Mouse (Mus musculus): ENCODE results near the gene Abhd15. TPM values are rescaled to one million over a fixed set of nuclear protein-coding genes. Genes with fewer than 3 reads are reported as not detected.

Gene Abhd15
- polyA plus RNA-seq (2014; fragmentation: Nextera tagmentation; extraction: Ambion mirVana), result 1.8 and 2.0 TPM in 2 replicates

- peaks cover 30% of the 10 kb centered on the region for H3K4me1 ChIP-seq (ENCODE audit: control insufficient read depth, insufficient read depth, low read length)
- peaks cover 36% of the 10 kb centered on the region for H3K27me3 ChIP-seq (ENCODE audit: control insufficient read depth, insufficient read depth, low read length)
- no peaks in the 10 kb centered on the region for H3K36me3 ChIP-seq (ENCODE audit: control insufficient read depth, insufficient read depth, low read length)
- H3K4me2 ChIP-seq (ENCODE audit: low read length), result peak within 1 kb of the TSS; percentile 98
- peak within 1 kb of the TSS; percentile 58 for H3K4me3 ChIP-seq (replicated peaks; ENCODE audit: low read depth, low read length)
- no peaks in the 10 kb centered on the region for H3K9me3 ChIP-seq (ENCODE audit: control insufficient read depth, low read length)
- H3K9ac ChIP-seq (replicated peaks; ENCODE audit: low read length), result peak within 1 kb of the TSS; percentile 46
- 0 out of 2 replicates have a peak within 1 kb of the TSS, but pooled peaks have one; percentile 41 for H3K27ac ChIP-seq (replicated peaks; ENCODE audit: low read depth, low read length)
- under 1% methylated on average over 62 of the region's 72 CpGs for WGBS
- DNase-seq (peak; percentile 79), ATAC-seq (ENCODE audit: low FRiP score, low TSS enrichment) (peak; percentile 44; the same call in 1 of the 2 replicates)
Measured at GRCm38 (mm10) chr11:77514832-77515636, at the start of gene Abhd15. Abhd15 (plus strand) TSS chr11:77515121.

GRCm38 (mm10) chr11:77466544-77466943 is 48.4 kb upstream of the Abhd15 start:
- Histone ChIP-seq H3K36me3 (ENCODE audit: control insufficient read depth, insufficient read depth, low read length) (peaks cover 12% of the 10 kb centered on the region), H3K4me3 (replicated peaks; ENCODE audit: low read depth, low read length) (no peak overlapping the region), H3K4me1 (ENCODE audit: control insufficient read depth, insufficient read depth, low read length) (peaks cover 5% of the 10 kb centered on the region), H3K4me2 (ENCODE audit: low read length) (no peak overlapping the region), H3K27ac (replicated peaks; ENCODE audit: low read depth, low read length) (no peak overlapping the region), H3K27me3 (ENCODE audit: control insufficient read depth, insufficient read depth, low read length) (peaks cover 49% of the 10 kb centered on the region; the same call in 1 of the 2 replicates), H3K9ac (replicated peaks; ENCODE audit: low read length) (no peak overlapping the region), H3K9me3 (ENCODE audit: control insufficient read depth, low read length) (no peaks in the 10 kb centered on the region)
- 41% methylated on average over 9 of the region's 9 CpGs for WGBS
- DNase-seq, result no peak
- no peak for ATAC-seq (ENCODE audit: low FRiP score, low TSS enrichment)

DNA sequence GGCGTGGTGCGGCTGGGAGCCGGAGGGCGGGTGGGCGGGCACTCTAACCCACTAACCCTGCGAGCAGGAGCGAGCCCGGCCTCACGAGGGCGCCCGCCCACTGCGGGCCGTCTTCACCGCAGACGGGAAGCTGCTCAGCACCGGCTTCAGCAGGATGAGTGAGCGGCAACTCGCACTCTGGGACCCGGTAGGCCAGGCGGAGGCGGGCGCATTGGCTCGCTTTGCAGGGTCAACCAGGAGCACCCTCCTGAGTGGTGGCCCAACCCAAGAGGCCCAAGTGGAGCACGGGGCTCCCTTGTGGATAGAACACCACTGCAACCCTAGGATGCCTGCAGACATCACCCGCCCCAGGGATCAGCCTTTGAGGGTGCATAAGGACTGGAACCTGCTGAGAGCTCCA is 47.8 kb upstream of the Abhd15 start:
- Histone ChIP-seq H3K27me3 (ENCODE audit: control insufficient read depth, insufficient read depth, low read length) (peaks cover 44% of the 10 kb centered on the region; the same call in 1 of the 2 replicates), H3K4me3 (replicated peaks; ENCODE audit: low read depth, low read length) (no peak overlapping the region), H3K4me1 (ENCODE audit: control insufficient read depth, insufficient read depth, low read length) (peaks cover 5% of the 10 kb centered on the region), H3K9me3 (ENCODE audit: control insufficient read depth, low read length) (no peaks in the 10 kb centered on the region), H3K9ac (replicated peaks; ENCODE audit: low read length) (no peak overlapping the region), H3K4me2 (ENCODE audit: low read length) (no peak overlapping the region), H3K27ac (replicated peaks; ENCODE audit: low read depth, low read length) (no peak overlapping the region), H3K36me3 (ENCODE audit: control insufficient read depth, insufficient read depth, low read length) (peaks cover 18% of the 10 kb centered on the region)
- 4% methylated on average over 25 of the region's 25 CpGs for WGBS
- DNase-seq, result peak; percentile 42
- no peak for ATAC-seq (ENCODE audit: low FRiP score, low TSS enrichment)

DNA sequence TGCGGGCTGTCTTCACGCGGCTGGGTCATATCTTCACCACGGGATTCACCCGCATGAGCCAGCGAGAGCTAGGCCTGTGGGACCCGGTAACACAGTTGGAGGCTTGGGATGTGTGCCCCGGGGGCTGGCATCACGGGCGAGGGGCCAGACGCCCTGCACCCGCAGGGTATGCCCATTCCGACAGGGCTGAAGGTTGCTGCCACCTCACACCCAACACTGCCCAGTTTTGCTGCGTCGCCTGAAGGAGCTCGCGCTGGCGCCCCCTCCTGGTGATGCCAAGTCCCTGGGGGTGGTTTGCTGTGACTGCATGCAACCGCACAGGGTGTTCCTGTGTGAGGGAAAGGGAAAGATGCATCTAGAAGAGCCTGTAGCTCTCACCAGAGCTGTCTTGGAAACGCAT is 47.1 kb upstream of the Abhd15 start:
- no peaks in the 10 kb centered on the region for H3K9me3 ChIP-seq (ENCODE audit: control insufficient read depth, low read length)
- peaks cover 37% of the 10 kb centered on the region; the same call in 1 of the 2 replicates for H3K27me3 ChIP-seq (ENCODE audit: control insufficient read depth, insufficient read depth, low read length)
- peaks cover 3% of the 10 kb centered on the region for H3K4me1 ChIP-seq (ENCODE audit: control insufficient read depth, insufficient read depth, low read length)
- WGBS, result 9% methylated on average over 20 of the region's 20 CpGs
- H3K36me3 ChIP-seq (ENCODE audit: control insufficient read depth, insufficient read depth, low read length), result peaks cover 25% of the 10 kb centered on the region
- H3K4me3 ChIP-seq (replicated peaks; ENCODE audit: low read depth, low read length), result no peak overlapping the region
- ATAC-seq (ENCODE audit: low FRiP score, low TSS enrichment) (no peak), DNase-seq (peak; percentile 77)
- H3K4me2 ChIP-seq (ENCODE audit: low read length), result 0 out of 2 replicates have a peak overlapping the region, but pooled peaks have one; percentile 4
- H3K27ac ChIP-seq (replicated peaks; ENCODE audit: low read depth, low read length), result no peak overlapping the region
- H3K9ac ChIP-seq (replicated peaks; ENCODE audit: low read length), result no peak overlapping the region

- no peak overlapping the region for H3K27ac ChIP-seq (replicated peaks; ENCODE audit: low read depth, low read length)
- H3K4me1 ChIP-seq (ENCODE audit: control insufficient read depth, insufficient read depth, low read length), result no peaks in the 10 kb centered on the region
- H3K4me2 ChIP-seq (ENCODE audit: low read length), result no peak overlapping the region
- ATAC-seq (ENCODE audit: low FRiP score, low TSS enrichment) (no peak), DNase-seq (no peak)
- no peak overlapping the region for H3K9ac ChIP-seq (replicated peaks; ENCODE audit: low read length)
- no peaks in the 10 kb centered on the region for H3K9me3 ChIP-seq (ENCODE audit: control insufficient read depth, low read length)
- H3K36me3 ChIP-seq (ENCODE audit: control insufficient read depth, insufficient read depth, low read length), result peaks cover 31% of the 10 kb centered on the region
- 85% methylated on average over 9 of the region's 9 CpGs for WGBS
- no peak overlapping the region for H3K4me3 ChIP-seq (replicated peaks; ENCODE audit: low read depth, low read length)
- peaks cover 31% of the 10 kb centered on the region; the same call in 1 of the 2 replicates for H3K27me3 ChIP-seq (ENCODE audit: control insufficient read depth, insufficient read depth, low read length)
Measured at GRCm38 (mm10) chr11:77468397-77468796, 46.5 kb upstream of the Abhd15 start.

DNA sequence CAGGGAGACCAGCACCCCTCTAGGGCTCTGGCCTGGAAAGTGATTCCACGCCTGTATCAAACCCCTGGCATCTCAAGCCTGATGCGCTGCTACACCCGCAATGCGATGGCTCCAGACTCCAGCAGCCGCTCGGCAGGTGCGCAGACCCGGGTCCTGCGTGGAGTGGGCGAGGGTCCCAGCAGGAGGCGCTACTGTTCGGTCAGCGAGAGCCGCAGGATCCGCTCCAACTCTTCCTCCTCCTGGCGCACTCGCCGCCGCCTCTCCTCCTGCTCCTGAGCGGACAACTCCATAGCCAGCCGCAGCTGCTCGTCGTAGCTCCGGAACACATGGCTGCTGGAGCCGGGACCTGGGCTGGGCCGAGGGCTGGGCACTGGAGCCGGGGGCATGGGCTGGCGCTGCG is 43.5 kb upstream of the Abhd15 start:
- ATAC-seq (ENCODE audit: low FRiP score, low TSS enrichment), result no peak
- H3K9ac ChIP-seq (replicated peaks; ENCODE audit: low read length), result no peak overlapping the region
- DNase-seq, result no peak
- H3K36me3 ChIP-seq (ENCODE audit: control insufficient read depth, insufficient read depth, low read length), result peaks cover 56% of the 10 kb centered on the region
- no peaks in the 10 kb centered on the region for H3K9me3 ChIP-seq (ENCODE audit: control insufficient read depth, low read length)
- no peaks in the 10 kb centered on the region for H3K4me1 ChIP-seq (ENCODE audit: control insufficient read depth, insufficient read depth, low read length)
- H3K4me2 ChIP-seq (ENCODE audit: low read length), result no peak overlapping the region
- H3K27ac ChIP-seq (replicated peaks; ENCODE audit: low read depth, low read length), result no peak overlapping the region
- H3K4me3 ChIP-seq (replicated peaks; ENCODE audit: low read depth, low read length), result no peak overlapping the region
- H3K27me3 ChIP-seq (ENCODE audit: control insufficient read depth, insufficient read depth, low read length), result peaks cover 21% of the 10 kb centered on the region; the same call in 1 of the 2 replicates
- 75% methylated on average over 29 of the region's 29 CpGs for WGBS

- no peak overlapping the region for H3K27ac ChIP-seq (replicated peaks; ENCODE audit: low read depth, low read length)
- H3K4me1 ChIP-seq (ENCODE audit: control insufficient read depth, insufficient read depth, low read length), result no peaks in the 10 kb centered on the region
- H3K9ac ChIP-seq (replicated peaks; ENCODE audit: low read length), result no peak overlapping the region
- H3K4me2 ChIP-seq (ENCODE audit: low read length), result no peak overlapping the region
- H3K36me3 ChIP-seq (ENCODE audit: control insufficient read depth, insufficient read depth, low read length), result peaks cover 61% of the 10 kb centered on the region
- H3K9me3 ChIP-seq (ENCODE audit: control insufficient read depth, low read length), result no peaks in the 10 kb centered on the region
- WGBS, result 97% methylated on average over 16 of the region's 16 CpGs
- peaks cover 7% of the 10 kb centered on the region; the same call in 1 of the 2 replicates for H3K27me3 ChIP-seq (ENCODE audit: control insufficient read depth, insufficient read depth, low read length)
- no peak overlapping the region for H3K4me3 ChIP-seq (replicated peaks; ENCODE audit: low read depth, low read length)
- ATAC-seq (ENCODE audit: low FRiP score, low TSS enrichment), result no peak
- DNase-seq, result no peak
Measured at GRCm38 (mm10) chr11:77472775-77473174, 42.1 kb upstream of the Abhd15 start.

GRCm38 (mm10) chr11:77476216-77476615 is 38.7 kb upstream of the Abhd15 start:
- DNase-seq (no peak), ATAC-seq (ENCODE audit: low FRiP score, low TSS enrichment) (no peak)
- Histone ChIP-seq H3K4me1 (ENCODE audit: control insufficient read depth, insufficient read depth, low read length) (no peaks in the 10 kb centered on the region), H3K9ac (replicated peaks; ENCODE audit: low read length) (no peak overlapping the region), H3K4me2 (ENCODE audit: low read length) (no peak overlapping the region), H3K9me3 (ENCODE audit: control insufficient read depth, low read length) (no peaks in the 10 kb centered on the region), H3K4me3 (replicated peaks; ENCODE audit: low read depth, low read length) (no peak overlapping the region), H3K36me3 (ENCODE audit: control insufficient read depth, insufficient read depth, low read length) (peaks cover 52% of the 10 kb centered on the region), H3K27me3 (ENCODE audit: control insufficient read depth, insufficient read depth, low read length) (no peaks in the 10 kb centered on the region), H3K27ac (replicated peaks; ENCODE audit: low read depth, low read length) (no peak overlapping the region)
- 96% methylated on average over 14 of the region's 14 CpGs for WGBS

- no peak for ATAC-seq (ENCODE audit: low FRiP score, low TSS enrichment)
- H3K4me1 ChIP-seq (ENCODE audit: control insufficient read depth, insufficient read depth, low read length), result 0 out of 2 replicates have a peak, but pooled peaks cover 3% of the 10 kb centered on the region
- no peak overlapping the region for H3K4me3 ChIP-seq (replicated peaks; ENCODE audit: low read depth, low read length)
- H3K27me3 ChIP-seq (ENCODE audit: control insufficient read depth, insufficient read depth, low read length), result no peaks in the 10 kb centered on the region
- no peak overlapping the region for H3K9ac ChIP-seq (replicated peaks; ENCODE audit: low read length)
- H3K36me3 ChIP-seq (ENCODE audit: control insufficient read depth, insufficient read depth, low read length), result peaks cover 46% of the 10 kb centered on the region
- WGBS, result 92% methylated on average over 6 of the region's 6 CpGs
- DNase-seq, result no peak
- no peak overlapping the region for H3K4me2 ChIP-seq (ENCODE audit: low read length)
- H3K27ac ChIP-seq (replicated peaks; ENCODE audit: low read depth, low read length), result no peak overlapping the region
- no peaks in the 10 kb centered on the region for H3K9me3 ChIP-seq (ENCODE audit: control insufficient read depth, low read length)
Measured at GRCm38 (mm10) chr11:77476895-77477294, 38.0 kb upstream of the Abhd15 start.
